In genomic region chr11:50229252-50229910, GRCm38 (mm10) we compare ENCODE assay signal across 8 mouse cellular contexts. TPM values are rescaled to one million over a fixed set of nuclear protein-coding genes. Genes with fewer than 3 reads are reported as not detected.
DNase-seq lines count a peak whose midpoint lies in the region; ATAC-seq and TF ChIP-seq lines count a peak whose summit lies in the region.

No protein-coding gene starts in this region.

- WGBS in liver, embryonic 15.5 days (ENCODE audit: insufficient replicate concordance): 59% methylated on average over 7 of the region's 7 CpGs
- 35% methylated on average over 7 of the region's 7 CpGs for WGBS in embryonic facial prominence, embryonic 11.5 days

- H3K4me3 ChIP-seq in liver, embryonic 15.5 days (replicated peaks): no peak overlapping the region
- no peak overlapping the region for H3K4me3 ChIP-seq in embryonic facial prominence, embryonic 11.5 days (ENCODE audit: low read depth, low read length)
- no peak overlapping the region for H3K4me3 ChIP-seq in myocyte

- peaks cover 56% of the 10 kb centered on the region for H3K4me1 ChIP-seq in liver, embryonic 15.5 days (replicated peaks)
- H3K4me1 ChIP-seq in embryonic facial prominence, embryonic 11.5 days (ENCODE audit: control insufficient read depth, insufficient read depth, low read length): peaks cover 21% of the 10 kb centered on the region

- no peak for TF ChIP-seq POLR2A in myocyte (IDR thresholded peaks at IDR 0.05; ENCODE audit: insufficient read length, low read depth)

- peaks cover 23% of the 10 kb centered on the region for H3K79me2 ChIP-seq in myocyte (ENCODE audit: control insufficient read depth, insufficient read depth)

- DNase-seq in adrenal gland, postnatal 10 days: peak; percentile 87
- DNase-seq in adrenal gland, adult 8-10 months: no peak
- DNase-seq in liver: no peak
- DNase-seq in embryonic facial prominence, embryonic 11.5 days (ENCODE audit: low spot score): no peak
- no peak for DNase-seq in left cerebral cortex, adult 11 months (ENCODE audit: low spot score)
- DNase-seq in retina, embryonic 14.5 days (ENCODE audit: low spot score): no peak

- no peaks in the 10 kb centered on the region for H3K27me3 ChIP-seq in liver, embryonic 15.5 days
- H3K27me3 ChIP-seq in embryonic facial prominence, embryonic 11.5 days (ENCODE audit: control insufficient read depth, insufficient read depth, low read length): no peaks in the 10 kb centered on the region
- H3K27me3 ChIP-seq in myocyte (ENCODE audit: control insufficient read depth, insufficient read depth, insufficient read length): no peaks in the 10 kb centered on the region

- peaks cover 41% of the 10 kb centered on the region for H3K36me3 ChIP-seq in liver, embryonic 15.5 days (replicated peaks)
- H3K36me3 ChIP-seq in embryonic facial prominence, embryonic 11.5 days (replicated peaks; ENCODE audit: control insufficient read depth, insufficient read depth, low read depth, low read length): peaks cover 4% of the 10 kb centered on the region
- H3K36me3 ChIP-seq in myocyte (ENCODE audit: control insufficient read depth, insufficient read depth): peaks cover 17% of the 10 kb centered on the region

- no peak for ATAC-seq in liver, embryonic 15.5 days (ENCODE audit: insufficient read depth)
- no peak for ATAC-seq in embryonic facial prominence, embryonic 11.5 days (replicated peaks; ENCODE audit: insufficient number of reproducible peaks, low FRiP score, low TSS enrichment, low read depth)

- no peak overlapping the region for H3K4me2 ChIP-seq in liver, embryonic 15.5 days
- no peak overlapping the region for H3K4me2 ChIP-seq in embryonic facial prominence, embryonic 11.5 days (ENCODE audit: low read depth, low read length)
- peak overlapping the region; percentile 5 for H3K4me2 ChIP-seq in myocyte (ENCODE audit: low read depth)

- no peak overlapping the region for H3ac ChIP-seq in myocyte (ENCODE audit: control insufficient read depth, insufficient read length)

- H3K27ac ChIP-seq in liver, embryonic 15.5 days (replicated peaks): peak overlapping the region; percentile 45
- H3K27ac ChIP-seq in embryonic facial prominence, embryonic 11.5 days (replicated peaks; ENCODE audit: low read depth, low read length): no peak overlapping the region

- no peaks in the 10 kb centered on the region for H3K9me3 ChIP-seq in liver, embryonic 15.5 days (replicated peaks)
- no peaks in the 10 kb centered on the region for H3K9me3 ChIP-seq in embryonic facial prominence, embryonic 11.5 days (replicated peaks; ENCODE audit: control insufficient read depth, low read length)

- no peak overlapping the region for H3K9ac ChIP-seq in liver, embryonic 15.5 days
- 0 out of 2 replicates have a peak overlapping the region, but pooled peaks have one; percentile 4 for H3K9ac ChIP-seq in embryonic facial prominence, embryonic 11.5 days (replicated peaks; ENCODE audit: low read length)

TF ChIP-seq in myocyte, 11 proteins besides CTCF, POLR2A, EP300 and RAD21:
- no peak for TF ChIP-seq MAX (IDR thresholded peaks at IDR 0.05; ENCODE audit: low read depth)
- TF ChIP-seq E2F4 (IDR thresholded peaks at IDR 0.05; ENCODE audit: insufficient read depth): no peak
- no peak for TF ChIP-seq SRF (IDR thresholded peaks at IDR 0.05; ENCODE audit: control insufficient read depth, insufficient read length, low read depth)

RNA-seq across cellular contexts. Expression of gene Ltc4s, which starts 9.0 kb away (rescaled TPM):
- total RNA-seq in adrenal gland, postnatal 10 days (2021): 10 to 100 TPM; 10.1 to 12.6 TPM
- total RNA-seq in adrenal gland, adult 8-10 months (2022): 10 to 100 TPM in 3 of 4 experiments, 1 to 10 TPM in 1; 8.3 to 28.7 (median 11.8) TPM
- polyA plus RNA-seq in liver, embryonic 15.5 days (2015; fragmentation: Nextera tagmentation; extraction: Ambion mirVana): 0.46 and 0.51 TPM in 2 replicates
- polyA plus RNA-seq in embryonic facial prominence, embryonic 11.5 days (2014; fragmentation: Nextera tagmentation; extraction: Ambion mirVana): 0.36 and 0.57 TPM in 2 replicates
- polyA plus RNA-seq in myocyte (2012; fragmentation: generic; extraction: Trizol): 1.8 TPM

RNA-seq across cellular contexts. Expression of gene Mgat4b, which starts 18.7 kb away (rescaled TPM):
- total RNA-seq in adrenal gland, postnatal 10 days (2021): 100 to 1,000 TPM; 118 to 141 TPM
- 100 to 1,000 TPM; 130 to 232 (median 157) TPM for total RNA-seq in adrenal gland, adult 8-10 months (2022)
- polyA plus RNA-seq in liver, embryonic 15.5 days (2015; fragmentation: Nextera tagmentation; extraction: Ambion mirVana): 12.7 and 14.9 TPM in 2 replicates
- 19.5 and 21.1 TPM in 2 replicates for polyA plus RNA-seq in embryonic facial prominence, embryonic 11.5 days (2014; fragmentation: Nextera tagmentation; extraction: Ambion mirVana)
- 89.2 TPM for polyA plus RNA-seq in myocyte (2012; fragmentation: generic; extraction: Trizol)

RNA-seq across cellular contexts. Expression of gene Sqstm1, which starts 18.8 kb away (rescaled TPM):
- total RNA-seq in adrenal gland, postnatal 10 days (2021): 100 to 1,000 TPM; 321 to 332 TPM
- total RNA-seq in adrenal gland, adult 8-10 months (2022): 1,000 to 10,000 TPM in 1 of 4 experiments, 100 to 1,000 TPM in 3; 798 to 1,098 (median 876) TPM
- polyA plus RNA-seq in liver, embryonic 15.5 days (2015; fragmentation: Nextera tagmentation; extraction: Ambion mirVana): 161 and 189 TPM in 2 replicates
- 135 and 142 TPM in 2 replicates for polyA plus RNA-seq in embryonic facial prominence, embryonic 11.5 days (2014; fragmentation: Nextera tagmentation; extraction: Ambion mirVana)
- 873 TPM for polyA plus RNA-seq in myocyte (2012; fragmentation: generic; extraction: Trizol)

RNA-seq across cellular contexts. Expression of gene Mrnip, which starts 55.1 kb away (rescaled TPM):
- total RNA-seq in adrenal gland, postnatal 10 days (2021): 10 to 100 TPM; 12.1 to 17.9 TPM
- 10 to 100 TPM in 3 of 4 experiments, 1 to 10 TPM in 1; 9.1 to 17.0 (median 14.6) TPM for total RNA-seq in adrenal gland, adult 8-10 months (2022)
- 7.6 and 8.4 TPM in 2 replicates for polyA plus RNA-seq in liver, embryonic 15.5 days (2015; fragmentation: Nextera tagmentation; extraction: Ambion mirVana)
- 24.9 and 25.5 TPM in 2 replicates for polyA plus RNA-seq in embryonic facial prominence, embryonic 11.5 days (2014; fragmentation: Nextera tagmentation; extraction: Ambion mirVana)
- 7.8 TPM for polyA plus RNA-seq in myocyte (2012; fragmentation: generic; extraction: Trizol)
